Mouse (Mus musculus) C2C12 (cell line): ENCODE results near the gene Acsbg2. TPM values are rescaled to one million over a fixed set of nuclear protein-coding genes. Genes with fewer than 3 reads are reported as not detected.

ENCODE experiments used
- H3K27me3 ChIP-seq: one replicate; pipeline ENCODE4 v1.6.1; 2011; ENCODE audit not compliant: control insufficient read depth, insufficient read depth, insufficient read length
- H3K36me3 ChIP-seq: one replicate; pipeline ENCODE4 v1.6.1; 2011; ENCODE audit not compliant: control insufficient read depth, insufficient read depth
- H3K4me3 ChIP-seq: one replicate; pipeline ENCODE4 v1.5.1; 2011; ENCODE audit warnings: mild to moderate bottlenecking, control low read depth; ENCODE audit not compliant: poor library complexity, insufficient read depth, severe bottlenecking
- H3K79me2 ChIP-seq: one replicate; pipeline ENCODE4 v1.6.1; 2011; ENCODE audit not compliant: control insufficient read depth, insufficient read depth
- H3K79me3 ChIP-seq: one replicate; pipeline ENCODE4 v1.6.1; 2011; ENCODE audit warnings: low read depth, control low read depth
- H3ac ChIP-seq: one replicate; pipeline ENCODE3; 2011; ENCODE audit warnings: low read depth; ENCODE audit not compliant: control insufficient read depth, insufficient read length
- CEBPB ChIP-seq: IDR thresholded peaks from one replicate; pipeline ENCODE4 v1.6.1; 2011; ENCODE audit warnings: low read depth, mild to moderate bottlenecking, control low read depth, moderate library complexity
- polyA plus RNA-seq: library from polyadenylated mRNA; unstranded; fragments of >200 nt; fragmentation: generic; extraction: Trizol; gene quantifications from one replicate; pipeline ENCODE4 v1.2.1, GENCODE M21; 2012; ENCODE audit warnings: missing spikeins

The Acsbg2 gene
- polyA plus RNA-seq, 1 experiment = not detected

- TF ChIP-seq CEBPB = no peak
Measured at GRCm38 (mm10) chr17:56793614-56794319, 80.5 kb downstream of the Acsbg2 start.

More at GRCm38 (mm10) chr17:56793614-56794319, 80.5 kb downstream of the Acsbg2 start:
- Histone ChIP-seq H3ac (no peak overlapping the region), H3K79me2 (no peaks in the 10 kb centered on the region), H3K4me3 (no peak overlapping the region), H3K36me3 (no peaks in the 10 kb centered on the region), H3K27me3 (no peaks in the 10 kb centered on the region), H3K79me3 (no peaks in the 10 kb centered on the region)

Other genes with a start within 250 kb of the Acsbg2 start
- 120 TPM for gene Lonp1, start 247.6 kb downstream of the Acsbg2 start, polyA plus RNA-seq
- gene Catsperd, start 246.3 kb downstream of the Acsbg2 start, polyA plus RNA-seq = 0.07 TPM
- 107 TPM for gene Ranbp3, start 201.2 kb downstream of the Acsbg2 start, polyA plus RNA-seq
- 312 TPM for gene Ndufa11, start 156.7 kb downstream of the Acsbg2 start, polyA plus RNA-seq
- 4.5 TPM for gene Vmac, start 156.4 kb downstream of the Acsbg2 start, polyA plus RNA-seq
- 0.67 TPM for gene Nrtn, start 116.9 kb downstream of the Acsbg2 start, polyA plus RNA-seq
- 40.1 TPM for gene Dus3l, start 109.7 kb downstream of the Acsbg2 start, polyA plus RNA-seq
- 0.47 TPM for gene Prr22, start 104.2 kb downstream of the Acsbg2 start, polyA plus RNA-seq
- gene Rfx2, start 43.4 kb downstream of the Acsbg2 start, polyA plus RNA-seq = 2.6 TPM
- 0.02 TPM for gene 1700061G19Rik, start 1.0 kb upstream of the Acsbg2 start, polyA plus RNA-seq
- 38.9 TPM for gene Mllt1, start 61.0 kb upstream of the Acsbg2 start, polyA plus RNA-seq
- gene Acer1, start 107.7 kb upstream of the Acsbg2 start, polyA plus RNA-seq = not detected
- 153 TPM for gene Clpp, start 115.9 kb upstream of the Acsbg2 start, polyA plus RNA-seq
- 24.1 TPM for gene Alkbh7, start 122.9 kb upstream of the Acsbg2 start, polyA plus RNA-seq
- gene Pspn, start 125.6 kb upstream of the Acsbg2 start, polyA plus RNA-seq = 0.63 TPM
- gene Gtf2f1, start 136.8 kb upstream of the Acsbg2 start, polyA plus RNA-seq = 76.8 TPM
- not detected for gene Gm17949, start 137.0 kb upstream of the Acsbg2 start, polyA plus RNA-seq
- gene Khsrp, start 157.1 kb upstream of the Acsbg2 start, polyA plus RNA-seq = 68.5 TPM
- not detected for gene Slc25a41, start 167.2 kb upstream of the Acsbg2 start, polyA plus RNA-seq
- gene Crb3, start 184.7 kb upstream of the Acsbg2 start, polyA plus RNA-seq = not detected
- gene Slc25a23, start 185.4 kb upstream of the Acsbg2 start, polyA plus RNA-seq = 0.89 TPM
- gene Dennd1c, start 204.1 kb upstream of the Acsbg2 start, polyA plus RNA-seq = not detected
- 0.18 TPM for gene Tubb4a, start 213.3 kb upstream of the Acsbg2 start, polyA plus RNA-seq
- gene Tnfsf9, start 230.9 kb upstream of the Acsbg2 start, polyA plus RNA-seq = 11.8 TPM